Mouse (Mus musculus) brain, embryonic 14.5 days (tissue): Measurements from ENCODE around the gene Aknad1.

Experiments
- CTCF ChIP-seq: fragments of 200-500 bp; IDR thresholded peaks from 2 replicates; pipeline ENCODE4 v1.5.1; 2012; ENCODE audit warnings: inconsistent platforms, mild to moderate bottlenecking, moderate library complexity, borderline replicate concordance; ENCODE audit not compliant: insufficient read depth, insufficient read length; ENCODE audit errors: extremely low read depth
- POLR2A ChIP-seq: fragments of 200-500 bp; IDR thresholded peaks from 2 replicates; pipeline ENCODE4 v1.6.1; 2012; ENCODE audit warnings: mild to moderate bottlenecking, inconsistent platforms, borderline replicate concordance; ENCODE audit not compliant: poor library complexity, insufficient read depth, insufficient read length, severe bottlenecking; ENCODE audit errors: extremely low read depth

- TF ChIP-seq CTCF (no peak), POLR2A (no peak)
Measured at GRCm38 (mm10) chr3:108717896-108718502, 21.5 kb upstream of the Aknad1 start.
